Mouse (Mus musculus) embryonic facial prominence, embryonic 15.5 days (tissue): ENCODE data around the gene Exosc9. TPM values are rescaled to one million over a fixed set of nuclear protein-coding genes. Genes with fewer than 3 reads are reported as not detected.

Experiments
- ATAC-seq: fragments of 200-750 bp; cut with Nextera tagmentation; 2 replicates; pipeline ENCODE4 v1.8.0; 2017; ENCODE audit warnings: low read depth, moderate TSS enrichment; ENCODE audit not compliant: insufficient number of reproducible peaks, low FRiP score, low TSS enrichment
- H3K27ac ChIP-seq: fragments of 300-500 bp; sonication (generic); replicated peaks from 2 replicates; pipeline ENCODE4 v1.5.1; 2015; ENCODE audit warnings: mild to moderate bottlenecking, inconsistent platforms
- H3K27me3 ChIP-seq: fragments of 300-500 bp; sonication (generic); 2 replicates; pipeline ENCODE4 v1.6.1; 2015; ENCODE audit warnings: inconsistent platforms
- H3K36me3 ChIP-seq: fragments of 300-500 bp; sonication (generic); 2 replicates; pipeline ENCODE4 v1.6.1; 2015; ENCODE audit warnings: mild to moderate bottlenecking, inconsistent platforms
- H3K4me1 ChIP-seq: fragments of 300-500 bp; sonication (generic); 2 replicates; pipeline ENCODE4 v1.6.1; 2015; ENCODE audit warnings: inconsistent platforms
- H3K4me2 ChIP-seq: fragments of 300-500 bp; sonication (generic); replicated peaks from 2 replicates; pipeline ENCODE4 v1.6.1; 2015; ENCODE audit warnings: mild to moderate bottlenecking, inconsistent platforms
- H3K4me3 ChIP-seq: fragments of 300-500 bp; sonication (generic); replicated peaks from 2 replicates; pipeline ENCODE4 v1.5.1; 2015; ENCODE audit warnings: mild to moderate bottlenecking, inconsistent platforms
- H3K9ac ChIP-seq: fragments of 300-500 bp; sonication (generic); 2 replicates; pipeline ENCODE4 v1.6.1; 2015; ENCODE audit warnings: inconsistent platforms
- H3K9me3 ChIP-seq: fragments of 300-500 bp; sonication (generic); replicated peaks from 2 replicates; pipeline ENCODE4 v1.6.1; 2016; ENCODE audit warnings: inconsistent platforms
- WGBS: fragments of 180-500 bp; shearing (Covaris S2); methylation state at CpG from one replicate; pipeline ENCODE4 v1.1.7; 2015; 5-methylcytosine and 5-hydroxymethylcytosine counted together
- polyA plus RNA-seq: library from polyadenylated mRNA; unstranded; fragments of >200 nt; fragmentation: Nextera tagmentation; extraction: Ambion mirVana; gene quantifications from 2 replicates; pipeline ENCODE4 v1.2.1, GENCODE M21; 2015

The Exosc9 gene
- polyA plus RNA-seq, 1 experiment from 2014 or later: 50.1 TPM

- Histone ChIP-seq H3K9ac (no peak overlapping the region), H3K36me3 (no peaks in the 10 kb centered on the region), H3K4me1 (no peaks in the 10 kb centered on the region), H3K27me3 (peaks cover 15% of the 10 kb centered on the region), H3K4me3 (no peak overlapping the region), H3K9me3 (no peaks in the 10 kb centered on the region), H3K4me2 (no peak overlapping the region), H3K27ac (no peak overlapping the region)
- ATAC-seq: no peak
- WGBS: 11% methylated on average over 2 of the region's 2 CpGs
These were observed 21.2 kb upstream of the Exosc9 start for GRCm38 (mm10) chr3:36531242-36531641.

DNA sequence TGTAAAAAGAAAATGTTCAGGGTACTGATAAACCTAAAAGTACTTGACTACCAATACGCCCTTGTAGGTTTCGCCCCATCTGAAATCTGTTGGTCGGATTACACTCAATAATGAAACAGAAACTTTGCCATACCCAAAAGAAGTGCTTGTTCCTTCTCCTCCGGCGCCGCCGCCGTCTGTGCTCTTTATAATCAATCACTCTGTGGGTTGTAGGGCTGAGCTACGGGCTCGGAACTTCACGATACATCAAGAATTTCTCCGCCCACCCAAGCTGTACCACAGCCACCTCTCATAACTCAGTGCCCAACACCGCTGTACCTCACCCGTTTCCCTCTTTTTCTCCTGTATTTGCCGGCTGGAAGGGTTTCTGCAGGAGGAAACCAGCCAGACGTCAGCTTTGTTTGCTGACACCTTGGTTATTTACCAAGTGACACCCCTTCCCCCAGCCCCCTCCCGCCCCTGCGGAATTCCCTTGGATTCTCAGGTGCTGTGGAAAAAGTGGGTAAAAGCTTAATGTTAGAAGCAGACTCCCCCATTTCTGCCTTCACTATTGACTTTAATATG, 20.3 kb upstream of the Exosc9 start:
- Histone ChIP-seq H3K4me3 (peak overlapping the region; percentile 27), H3K4me2 (peak overlapping the region; percentile 42), H3K27ac (no peak overlapping the region), H3K9me3 (no peaks in the 10 kb centered on the region), H3K36me3 (no peaks in the 10 kb centered on the region), H3K4me1 (no peaks in the 10 kb centered on the region), H3K9ac (no peak overlapping the region), H3K27me3 (peaks cover 15% of the 10 kb centered on the region)
- no peak for ATAC-seq
- 11% methylated on average over 18 of the region's 18 CpGs for WGBS

- no peaks in the 10 kb centered on the region for H3K36me3 ChIP-seq
- no peak overlapping the region for H3K4me2 ChIP-seq
- WGBS: 41% methylated on average over 7 of the region's 7 CpGs
These were observed 19.7 kb upstream of the Exosc9 start for GRCm38 (mm10) chr3:36532738-36533137.

GRCm38 (mm10) chr3:36533201-36533672, 19.2 kb upstream of the Exosc9 start:
- H3K27me3 ChIP-seq: peaks cover 15% of the 10 kb centered on the region
- no peaks in the 10 kb centered on the region for H3K9me3 ChIP-seq
- H3K4me1 ChIP-seq: no peaks in the 10 kb centered on the region
- no peak; the same call in 1 of the 2 replicates for ATAC-seq
- H3K4me2 ChIP-seq: no peak overlapping the region
- H3K36me3 ChIP-seq: no peaks in the 10 kb centered on the region
- H3K9ac ChIP-seq: no peak overlapping the region
- WGBS: 3% methylated on average over 1 of the region's 1 CpGs
- no peak overlapping the region for H3K27ac ChIP-seq
- H3K4me3 ChIP-seq: no peak overlapping the region

More at GRCm38 (mm10) chr3:36532738-36533137, 19.7 kb upstream of the Exosc9 start:
- peaks cover 15% of the 10 kb centered on the region for H3K27me3 ChIP-seq
- H3K9me3 ChIP-seq: no peaks in the 10 kb centered on the region
- ATAC-seq: no peak
- no peak overlapping the region for H3K27ac ChIP-seq
- H3K4me3 ChIP-seq: no peak overlapping the region
- H3K9ac ChIP-seq: no peak overlapping the region
- H3K4me1 ChIP-seq: no peaks in the 10 kb centered on the region

GRCm38 (mm10) chr3:36536041-36536440, 16.4 kb upstream of the Exosc9 start:
- no peaks in the 10 kb centered on the region for H3K9me3 ChIP-seq
- 92% methylated on average over 12 of the region's 12 CpGs for WGBS
- H3K4me2 ChIP-seq: no peak overlapping the region
- H3K36me3 ChIP-seq: no peaks in the 10 kb centered on the region
- H3K9ac ChIP-seq: no peak overlapping the region
- H3K27me3 ChIP-seq: peaks cover 12% of the 10 kb centered on the region
- ATAC-seq: no peak
- no peak overlapping the region for H3K4me3 ChIP-seq
- no peaks in the 10 kb centered on the region for H3K4me1 ChIP-seq
- no peak overlapping the region for H3K27ac ChIP-seq

- Histone ChIP-seq H3K4me3 (no peak overlapping the region), H3K9ac (no peak overlapping the region), H3K9me3 (no peaks in the 10 kb centered on the region), H3K27me3 (peaks cover 1% of the 10 kb centered on the region; the same call in 1 of the 2 replicates), H3K27ac (no peak overlapping the region), H3K36me3 (no peaks in the 10 kb centered on the region), H3K4me2 (no peak overlapping the region), H3K4me1 (no peaks in the 10 kb centered on the region)
- 80% methylated on average over 4 of the region's 4 CpGs for WGBS
- no peak for ATAC-seq
These were observed 14.5 kb upstream of the Exosc9 start for GRCm38 (mm10) chr3:36537701-36538470.

- H3K27me3 ChIP-seq: no peaks in the 10 kb centered on the region
- 69% methylated on average over 2 of the region's 2 CpGs for WGBS
- no peak overlapping the region for H3K4me3 ChIP-seq
- H3K27ac ChIP-seq: no peak overlapping the region
- H3K9me3 ChIP-seq: no peaks in the 10 kb centered on the region
- no peaks in the 10 kb centered on the region for H3K4me1 ChIP-seq
- ATAC-seq: no peak
- no peak overlapping the region for H3K9ac ChIP-seq
- H3K4me2 ChIP-seq: no peak overlapping the region
- H3K36me3 ChIP-seq: no peaks in the 10 kb centered on the region
These were observed 11.7 kb upstream of the Exosc9 start for GRCm38 (mm10) chr3:36540756-36541155.

DNA sequence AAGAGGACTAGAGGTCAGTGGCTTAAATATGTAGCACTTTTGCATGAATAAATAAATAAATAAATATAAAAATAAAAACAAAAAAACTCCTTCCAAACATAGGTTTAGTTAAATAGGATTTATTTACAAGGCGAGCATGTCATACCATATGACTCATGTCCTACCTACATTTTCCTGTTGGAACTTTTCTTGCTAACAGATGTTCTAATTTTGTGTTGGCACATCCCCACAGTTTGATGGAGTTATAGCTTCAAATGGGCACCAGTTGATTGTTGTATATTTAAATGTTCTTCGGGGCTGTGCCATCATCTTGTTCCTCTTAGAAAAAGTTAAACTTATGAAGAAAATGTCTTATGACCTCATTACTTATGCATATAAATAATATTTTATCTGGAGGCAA, 11.0 kb upstream of the Exosc9 start:
- H3K4me2 ChIP-seq: no peak overlapping the region
- H3K27ac ChIP-seq: no peak overlapping the region
- no peaks in the 10 kb centered on the region for H3K36me3 ChIP-seq
- WGBS: 86% methylated on average over 2 of the region's 2 CpGs
- no peaks in the 10 kb centered on the region for H3K9me3 ChIP-seq
- H3K4me1 ChIP-seq: no peaks in the 10 kb centered on the region
- no peak for ATAC-seq
- H3K4me3 ChIP-seq: no peak overlapping the region
- H3K9ac ChIP-seq: no peak overlapping the region
- no peaks in the 10 kb centered on the region for H3K27me3 ChIP-seq

DNA sequence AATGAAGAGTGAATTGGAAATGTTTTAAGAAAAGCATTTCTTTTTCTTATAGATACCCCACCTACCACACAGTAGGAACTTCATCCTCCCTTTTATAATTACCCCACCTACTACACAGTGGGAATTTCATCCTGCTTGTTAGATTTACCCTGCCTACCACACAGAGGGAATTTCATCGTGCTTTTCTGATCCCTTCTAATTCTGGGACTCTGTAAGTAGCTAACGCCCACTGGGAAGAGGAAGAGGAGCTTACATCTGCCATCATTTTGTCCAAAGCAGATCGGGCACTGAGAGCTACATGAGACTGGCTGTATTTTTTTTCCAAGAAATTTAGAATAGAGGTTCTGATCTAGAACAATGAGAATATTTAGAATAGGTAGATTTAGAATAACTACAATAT, 7.4 kb upstream of the Exosc9 start:
- Histone ChIP-seq H3K4me2 (no peak overlapping the region), H3K4me3 (no peak overlapping the region), H3K27me3 (no peaks in the 10 kb centered on the region), H3K9ac (no peak overlapping the region), H3K9me3 (no peaks in the 10 kb centered on the region), H3K4me1 (no peaks in the 10 kb centered on the region), H3K27ac (no peak overlapping the region), H3K36me3 (no peaks in the 10 kb centered on the region)
- ATAC-seq: no peak
- WGBS: 72% methylated on average over 3 of the region's 3 CpGs

DNA sequence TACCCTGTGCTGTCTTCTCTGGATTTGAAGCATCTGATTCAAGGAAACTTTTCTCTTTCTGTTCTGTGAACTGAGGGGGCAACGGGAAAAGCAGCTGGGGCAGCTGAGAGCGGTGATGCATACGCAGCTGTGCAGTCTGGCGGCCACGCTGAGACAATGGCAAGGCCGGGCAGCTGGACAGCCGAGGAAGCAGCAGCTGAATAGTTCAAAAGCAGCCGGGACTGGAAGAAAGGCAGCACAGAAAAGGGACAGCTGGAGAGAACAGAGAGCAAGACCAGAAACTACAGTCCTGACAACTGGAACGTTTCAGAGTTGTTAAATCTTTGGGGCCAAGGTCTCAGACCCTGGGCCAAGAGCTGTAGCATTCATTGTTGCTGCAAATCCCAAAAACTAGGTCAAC, 1.1 kb upstream of the Exosc9 start:
- Histone ChIP-seq H3K9me3 (no peaks in the 10 kb centered on the region), H3K4me3 (peak overlapping the region; percentile 81), H3K4me1 (peaks cover 17% of the 10 kb centered on the region), H3K4me2 (peak overlapping the region; percentile 83), H3K9ac (no peak overlapping the region), H3K36me3 (peaks cover 21% of the 10 kb centered on the region), H3K27me3 (no peaks in the 10 kb centered on the region), H3K27ac (peak overlapping the region; percentile 48; the same call in 1 of the 2 replicates)
- ATAC-seq: peak; percentile 29; the same call in 1 of the 2 replicates
- 37% methylated on average over 9 of the region's 9 CpGs for WGBS

DNA sequence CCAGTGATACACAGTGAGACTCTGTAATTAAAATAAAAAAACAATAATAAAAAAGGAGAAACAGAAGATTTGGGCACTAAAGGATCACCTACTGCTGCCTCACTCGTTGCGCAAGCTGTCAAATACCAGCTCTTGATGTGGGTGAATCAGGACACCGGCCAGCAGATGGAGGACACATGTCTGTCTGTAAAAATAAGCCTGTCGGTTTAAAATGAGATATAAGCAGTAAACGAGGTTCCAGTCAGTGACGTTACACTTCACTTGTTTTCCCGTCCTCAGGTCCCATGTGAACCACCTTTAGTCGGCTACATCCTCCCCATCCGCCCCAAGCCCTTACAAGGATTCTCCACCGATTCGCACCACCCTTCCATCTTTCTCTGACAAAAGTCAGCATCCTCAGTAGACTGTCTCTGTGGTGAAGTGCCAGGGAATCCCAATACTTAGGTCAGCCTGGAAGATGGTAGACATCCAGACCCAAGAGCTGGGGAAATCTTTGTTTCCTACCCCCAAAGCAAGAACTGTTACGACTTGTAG, 488 bp upstream of the Exosc9 start:
- 9% methylated on average over 12 of the region's 12 CpGs for WGBS
- H3K36me3 ChIP-seq: peaks cover 27% of the 10 kb centered on the region
- no peaks in the 10 kb centered on the region for H3K27me3 ChIP-seq
- peak overlapping the region; percentile 42; the same call in 1 of the 2 replicates for H3K9ac ChIP-seq
- H3K27ac ChIP-seq: peak overlapping the region; percentile 48
- H3K9me3 ChIP-seq: no peaks in the 10 kb centered on the region
- H3K4me2 ChIP-seq: peak overlapping the region; percentile 83
- H3K4me1 ChIP-seq: peaks cover 17% of the 10 kb centered on the region
- peak overlapping the region; percentile 81 for H3K4me3 ChIP-seq
- peak; percentile 32; the same call in 1 of the 2 replicates for ATAC-seq
